Mouse (Mus musculus) hindbrain, embryonic 11.5 days (tissue): ENCODE data around the gene Ift57. TPM values are rescaled to one million over a fixed set of nuclear protein-coding genes. Genes with fewer than 3 reads are reported as not detected.
A peak's percentile ranks its signal among the peaks of the same experiment; 100 is the strongest.

Experiments
- ATAC-seq: fragments of 200-750 bp; cut with Nextera tagmentation; 2 replicates; pipeline ENCODE4 v1.8.0; 2017; ENCODE audit warnings: mild to moderate bottlenecking, moderate TSS enrichment, moderate library complexity; ENCODE audit not compliant: low FRiP score
- DNase-seq: peaks from one replicate; pipeline ENCODE4 v3.0.0-alpha.2; 2015; ENCODE audit warnings: low spot score
- H3K27ac ChIP-seq: fragments of 300-500 bp; sonication (generic); 2 replicates; pipeline ENCODE4 v1.5.1; 2014; ENCODE audit warnings: mild to moderate bottlenecking, low read depth, low read length
- H3K27me3 ChIP-seq: fragments of 300-500 bp; sonication (generic); 2 replicates; pipeline ENCODE4 v1.6.1; 2014; ENCODE audit warnings: mild to moderate bottlenecking, low read length, moderate library complexity, mixed read lengths; ENCODE audit not compliant: control insufficient read depth, insufficient read depth
- H3K36me3 ChIP-seq: fragments of 300-500 bp; sonication (generic); 2 replicates; pipeline ENCODE4 v1.6.1; 2014; ENCODE audit warnings: mild to moderate bottlenecking, low read length, moderate library complexity, mixed read lengths; ENCODE audit not compliant: control insufficient read depth, insufficient read depth
- H3K4me1 ChIP-seq: fragments of 300-500 bp; sonication (generic); replicated peaks from 2 replicates; pipeline ENCODE4 v1.6.1; 2014; ENCODE audit warnings: low read length, mixed read lengths; ENCODE audit not compliant: control insufficient read depth, insufficient read depth
- H3K4me2 ChIP-seq: fragments of 300-500 bp; sonication (generic); replicated peaks from 2 replicates; pipeline ENCODE4 v1.6.1; 2014; ENCODE audit warnings: mild to moderate bottlenecking, low read depth, low read length
- H3K4me3 ChIP-seq: fragments of 300-500 bp; sonication (generic); 2 replicates; pipeline ENCODE4 v1.5.1; 2014; ENCODE audit warnings: low read depth, low read length
- H3K9ac ChIP-seq: fragments of 300-500 bp; sonication (generic); 2 replicates; pipeline ENCODE4 v1.6.1; 2014; ENCODE audit warnings: low read depth, low read length
- H3K9me3 ChIP-seq: fragments of 300-500 bp; sonication (generic); 2 replicates; pipeline ENCODE4 v1.6.1; 2016; ENCODE audit warnings: low read length; ENCODE audit not compliant: control insufficient read depth
- WGBS: fragments of 180-500 bp; shearing (Covaris S2); extraction: QIAGEN DNeasy Blood & Tissue Kit; methylation state at CpG from one replicate; pipeline ENCODE4 v1.1.7; 2014; 5-methylcytosine and 5-hydroxymethylcytosine counted together
- polyA plus RNA-seq: library from polyadenylated mRNA; unstranded; fragments of >200 nt; fragmentation: Nextera tagmentation; extraction: Ambion mirVana; gene quantifications from 2 replicates; pipeline ENCODE4 v1.2.1, GENCODE M21; 2014

Ift57 gene
- polyA plus RNA-seq, 1 experiment from 2014 or later: 39.1 TPM

GRCm38 (mm10) chr16:49699821-49700220, 788 bp downstream of the Ift57 start:
- no peak for ATAC-seq
- peak overlapping the region; percentile 78 for H3K4me3 ChIP-seq
- H3K9ac ChIP-seq: no peak overlapping the region
- H3K4me2 ChIP-seq: peak overlapping the region; percentile 77
- H3K4me1 ChIP-seq: no peaks in the 10 kb centered on the region
- H3K27me3 ChIP-seq: no peaks in the 10 kb centered on the region
- 43% methylated on average over 5 of the region's 5 CpGs for WGBS
- no peak for DNase-seq
- no peaks in the 10 kb centered on the region for H3K9me3 ChIP-seq
- H3K27ac ChIP-seq: no peak overlapping the region
- H3K36me3 ChIP-seq: no peaks in the 10 kb centered on the region

GRCm38 (mm10) chr16:49708074-49708473, 9.0 kb downstream of the Ift57 start:
- Histone ChIP-seq H3K4me1 (no peaks in the 10 kb centered on the region), H3K4me3 (no peak overlapping the region), H3K27ac (no peak overlapping the region), H3K9ac (no peak overlapping the region), H3K9me3 (no peaks in the 10 kb centered on the region), H3K27me3 (no peaks in the 10 kb centered on the region), H3K4me2 (no peak overlapping the region), H3K36me3 (no peaks in the 10 kb centered on the region)
- 85% methylated on average over 1 of the region's 1 CpGs for WGBS
- ATAC-seq (no peak), DNase-seq (no peak)

- no peak overlapping the region for H3K4me3 ChIP-seq
- no peak overlapping the region for H3K9ac ChIP-seq
- ATAC-seq (no peak), DNase-seq (no peak)
- H3K4me1 ChIP-seq: no peaks in the 10 kb centered on the region
- H3K27ac ChIP-seq: no peak overlapping the region
- H3K36me3 ChIP-seq: no peaks in the 10 kb centered on the region
- no peaks in the 10 kb centered on the region for H3K27me3 ChIP-seq
- WGBS: 92% methylated on average over 3 of the region's 3 CpGs
- no peaks in the 10 kb centered on the region for H3K9me3 ChIP-seq
- H3K4me2 ChIP-seq: no peak overlapping the region
Measured at GRCm38 (mm10) chr16:49710188-49710587, 11.2 kb downstream of the Ift57 start.

- Histone ChIP-seq H3K27me3 (no peaks in the 10 kb centered on the region), H3K4me1 (no peaks in the 10 kb centered on the region), H3K9me3 (no peaks in the 10 kb centered on the region), H3K4me2 (no peak overlapping the region), H3K9ac (no peak overlapping the region), H3K27ac (no peak overlapping the region), H3K4me3 (no peak overlapping the region), H3K36me3 (no peaks in the 10 kb centered on the region)
- DNase-seq (no peak), ATAC-seq (no peak)
- 88% methylated on average over 3 of the region's 3 CpGs for WGBS
Measured at GRCm38 (mm10) chr16:49713302-49713701, 14.3 kb downstream of the Ift57 start.

GRCm38 (mm10) chr16:49720671-49721070, 21.6 kb downstream of the Ift57 start:
- Histone ChIP-seq H3K4me1 (no peaks in the 10 kb centered on the region), H3K27ac (no peak overlapping the region), H3K9ac (no peak overlapping the region), H3K36me3 (no peaks in the 10 kb centered on the region), H3K4me2 (no peak overlapping the region), H3K27me3 (no peaks in the 10 kb centered on the region), H3K9me3 (no peaks in the 10 kb centered on the region), H3K4me3 (no peak overlapping the region)
- DNase-seq (no peak), ATAC-seq (no peak)
- 91% methylated on average over 2 of the region's 2 CpGs for WGBS

- no peak for DNase-seq
- Histone ChIP-seq H3K27ac (no peak overlapping the region), H3K9me3 (no peaks in the 10 kb centered on the region), H3K4me1 (no peaks in the 10 kb centered on the region), H3K9ac (no peak overlapping the region), H3K27me3 (no peaks in the 10 kb centered on the region), H3K4me3 (no peak overlapping the region), H3K36me3 (no peaks in the 10 kb centered on the region), H3K4me2 (no peak overlapping the region)
- no peak for ATAC-seq
- 46% methylated on average over 5 of the region's 5 CpGs for WGBS
Measured at GRCm38 (mm10) chr16:49721678-49722077, 22.6 kb downstream of the Ift57 start.

GRCm38 (mm10) chr16:49723222-49723621, 24.2 kb downstream of the Ift57 start:
- H3K9me3 ChIP-seq: no peaks in the 10 kb centered on the region
- no peaks in the 10 kb centered on the region for H3K4me1 ChIP-seq
- no peaks in the 10 kb centered on the region for H3K27me3 ChIP-seq
- DNase-seq: no peak
- H3K4me3 ChIP-seq: no peak overlapping the region
- WGBS: 81% methylated on average over 4 of the region's 4 CpGs
- ATAC-seq: no peak
- H3K9ac ChIP-seq: no peak overlapping the region
- H3K36me3 ChIP-seq: no peaks in the 10 kb centered on the region
- no peak overlapping the region for H3K27ac ChIP-seq
- no peak overlapping the region for H3K4me2 ChIP-seq

GRCm38 (mm10) chr16:49724232-49724631, 25.2 kb downstream of the Ift57 start:
- WGBS: 88% methylated on average over 5 of the region's 5 CpGs
- H3K4me3 ChIP-seq: no peak overlapping the region
- H3K9ac ChIP-seq: no peak overlapping the region
- DNase-seq: no peak
- H3K36me3 ChIP-seq: no peaks in the 10 kb centered on the region
- ATAC-seq: no peak
- H3K27ac ChIP-seq: no peak overlapping the region
- H3K4me2 ChIP-seq: no peak overlapping the region
- H3K4me1 ChIP-seq: no peaks in the 10 kb centered on the region
- H3K27me3 ChIP-seq: no peaks in the 10 kb centered on the region
- no peaks in the 10 kb centered on the region for H3K9me3 ChIP-seq

- H3K9me3 ChIP-seq: no peaks in the 10 kb centered on the region
- no peak for DNase-seq
- no peaks in the 10 kb centered on the region for H3K27me3 ChIP-seq
- H3K4me2 ChIP-seq: no peak overlapping the region
- H3K27ac ChIP-seq: no peak overlapping the region
- no peaks in the 10 kb centered on the region for H3K4me1 ChIP-seq
- no peak for ATAC-seq
- H3K9ac ChIP-seq: no peak overlapping the region
- no peak overlapping the region for H3K4me3 ChIP-seq
- WGBS: 83% methylated on average over 2 of the region's 2 CpGs
- no peaks in the 10 kb centered on the region for H3K36me3 ChIP-seq
Measured at GRCm38 (mm10) chr16:49724931-49725330, 25.9 kb downstream of the Ift57 start.
